In the genomic region with DNA sequence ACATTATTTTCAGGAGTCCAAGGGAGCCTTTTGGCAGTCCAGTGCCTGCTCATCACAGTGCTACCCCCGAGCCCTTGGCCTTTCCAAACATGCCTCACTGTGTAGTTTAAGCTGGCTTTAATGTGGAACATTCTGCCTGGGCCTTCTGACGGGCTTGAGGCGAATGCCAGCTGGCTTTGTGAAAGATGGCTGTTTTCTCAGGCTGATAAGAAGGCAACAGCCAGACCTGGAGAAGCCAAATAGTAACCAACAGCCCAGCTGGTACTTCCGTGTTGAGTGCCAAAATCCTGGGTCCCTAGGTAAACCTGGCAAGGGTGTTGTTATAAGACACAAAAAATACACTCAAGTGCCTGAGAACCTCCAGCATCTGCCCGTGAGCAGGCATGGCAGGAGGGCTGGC, we compare ENCODE assay signal across 10 mouse cellular contexts. TPM values are rescaled to one million over a fixed set of nuclear protein-coding genes. Genes with fewer than 3 reads are reported as not detected.
A peak's percentile ranks its signal among the peaks of the same experiment; 100 is the strongest.
DNase-seq lines count a peak whose midpoint lies in the region; ATAC-seq and TF ChIP-seq lines count a peak whose summit lies in the region.
"Had no signal": no experiment of that assay in that cellular context is flagged by ENCODE, and none has a peak within 500 bp of the region (broad histone marks: within the 10 kb centered on the region; RNA-seq: fewer than 3 reads in every experiment).

No protein-coding gene starts in this region.

- no peak overlapping the region for H3K27ac ChIP-seq in heart, embryonic 12.5 days (ENCODE audit: poor library complexity, severe bottlenecking)
- 0 out of 2 replicates have a peak overlapping the region, but pooled peaks have one; percentile 20 for H3K27ac ChIP-seq in midbrain, embryonic 14.5 days (replicated peaks; ENCODE audit: low read depth, low read length)
- H3K27ac ChIP-seq in midbrain, embryonic 10.5 days (replicated peaks) = no peak overlapping the region
- peak overlapping the region; percentile 55 for H3K27ac ChIP-seq in forebrain, embryonic 14.5 days (ENCODE audit: low read depth, low read length)
- H3K27ac ChIP-seq in stomach, postnatal 0 days (replicated peaks) = 0 out of 2 replicates have a peak overlapping the region, but pooled peaks have one; percentile 24
- no peak overlapping the region for H3K27ac ChIP-seq in lung, postnatal 0 days (ENCODE audit: low read length)
- H3K27ac ChIP-seq: heart, embryonic 10.5 days had no signal

- WGBS in heart, embryonic 12.5 days = 50% methylated on average over 5 of the region's 5 CpGs
- WGBS in midbrain, embryonic 14.5 days = 81% methylated on average over 5 of the region's 5 CpGs
- WGBS in midbrain, embryonic 10.5 days = 87% methylated on average over 5 of the region's 5 CpGs
- 74% methylated on average over 5 of the region's 5 CpGs for WGBS in forebrain, embryonic 14.5 days
- 40% methylated on average over 5 of the region's 5 CpGs for WGBS in stomach, postnatal 0 days
- WGBS in lung, postnatal 0 days = 43% methylated on average over 5 of the region's 5 CpGs

- H3K36me3 ChIP-seq in heart, embryonic 12.5 days = peaks cover 44% of the 10 kb centered on the region
- H3K36me3 ChIP-seq in midbrain, embryonic 14.5 days (ENCODE audit: control insufficient read depth, insufficient read depth, low read length) = peaks cover 29% of the 10 kb centered on the region
- peaks cover 75% of the 10 kb centered on the region for H3K36me3 ChIP-seq in midbrain, embryonic 10.5 days
- peaks cover 23% of the 10 kb centered on the region for H3K36me3 ChIP-seq in forebrain, embryonic 14.5 days (ENCODE audit: control insufficient read depth, insufficient read depth, low read length)
- H3K36me3 ChIP-seq in stomach, postnatal 0 days (ENCODE audit: control insufficient read depth, insufficient read depth, low read length) = peaks cover 3% of the 10 kb centered on the region; the same call in 1 of the 2 replicates
- H3K36me3 ChIP-seq in lung, postnatal 0 days (ENCODE audit: insufficient read depth, low read length) = peaks cover 14% of the 10 kb centered on the region; the same call in 1 of the 2 replicates

- H3K4me3 ChIP-seq in heart, embryonic 12.5 days = no peak overlapping the region
- no peak overlapping the region for H3K4me3 ChIP-seq in midbrain, embryonic 14.5 days (replicated peaks; ENCODE audit: low read depth, low read length)
- no peak overlapping the region for H3K4me3 ChIP-seq in midbrain, embryonic 10.5 days
- no peak overlapping the region for H3K4me3 ChIP-seq in forebrain, embryonic 14.5 days (ENCODE audit: low read depth, low read length)
- no peak overlapping the region for H3K4me3 ChIP-seq in stomach, postnatal 0 days (ENCODE audit: low read depth, low read length)
- H3K4me3 ChIP-seq in lung, postnatal 0 days (ENCODE audit: low read depth, low read length) = no peak overlapping the region
- H3K4me3 ChIP-seq: heart, embryonic 10.5 days had no signal

- no peak for ATAC-seq in heart, embryonic 12.5 days (ENCODE audit: insufficient number of reproducible peaks, low FRiP score)
- ATAC-seq in midbrain, embryonic 14.5 days (ENCODE audit: low FRiP score, low TSS enrichment) = no peak
- ATAC-seq in forebrain, embryonic 14.5 days = peak; percentile 16; the same call in 1 of the 2 replicates
- no peak for ATAC-seq in stomach, postnatal 0 days (ENCODE audit: low FRiP score, low TSS enrichment)
- no peak for ATAC-seq in lung, postnatal 0 days

- no peaks in the 10 kb centered on the region for H3K27me3 ChIP-seq in heart, embryonic 12.5 days (replicated peaks)
- H3K27me3 ChIP-seq in midbrain, embryonic 14.5 days (ENCODE audit: control insufficient read depth, insufficient read depth, low read length) = no peaks in the 10 kb centered on the region
- no peaks in the 10 kb centered on the region for H3K27me3 ChIP-seq in midbrain, embryonic 10.5 days (ENCODE audit: low read depth, poor library complexity, severe bottlenecking)
- no peaks in the 10 kb centered on the region for H3K27me3 ChIP-seq in forebrain, embryonic 14.5 days (replicated peaks; ENCODE audit: control insufficient read depth, insufficient read depth, low read length)
- no peaks in the 10 kb centered on the region for H3K27me3 ChIP-seq in stomach, postnatal 0 days (ENCODE audit: control insufficient read depth, insufficient read depth, low read length)
- H3K27me3 ChIP-seq in lung, postnatal 0 days (replicated peaks; ENCODE audit: insufficient read depth, low read length) = no peaks in the 10 kb centered on the region

- DNase-seq in heart, adult 18-20 months = peak; percentile 30 to 36
- DNase-seq in midbrain, embryonic 14.5 days = no peak
- DNase-seq in midbrain, embryonic 10.5 days (ENCODE audit: low spot score) = no peak
- DNase-seq in forebrain, embryonic 14.5 days (ENCODE audit: low spot score) = peak; percentile 60
- no peak for DNase-seq in stomach, postnatal 0 days (ENCODE audit: low spot score)
- no peak for DNase-seq in right cerebral cortex, postnatal 36 days (ENCODE audit: low spot score in 2 of 2)
- no peak for DNase-seq in lung, postnatal 0 days (ENCODE audit: low spot score)
- DNase-seq: kidney, adult 18-20 months had no signal

- peaks cover 51% of the 10 kb centered on the region for H3K4me1 ChIP-seq in heart, embryonic 12.5 days (replicated peaks)
- H3K4me1 ChIP-seq in midbrain, embryonic 14.5 days (ENCODE audit: control insufficient read depth, insufficient read depth, low read length) = peaks cover 14% of the 10 kb centered on the region
- peaks cover 25% of the 10 kb centered on the region for H3K4me1 ChIP-seq in midbrain, embryonic 10.5 days
- H3K4me1 ChIP-seq in forebrain, embryonic 14.5 days (ENCODE audit: control insufficient read depth, insufficient read depth, low read length) = peaks cover 18% of the 10 kb centered on the region
- peaks cover 10% of the 10 kb centered on the region; the same call in 1 of the 2 replicates for H3K4me1 ChIP-seq in stomach, postnatal 0 days (replicated peaks; ENCODE audit: control insufficient read depth, insufficient read depth)
- peaks cover 19% of the 10 kb centered on the region for H3K4me1 ChIP-seq in lung, postnatal 0 days (ENCODE audit: insufficient read depth, low read depth, low read length)

- H3K9me3 ChIP-seq in heart, embryonic 12.5 days (replicated peaks) = no peaks in the 10 kb centered on the region
- no peaks in the 10 kb centered on the region for H3K9me3 ChIP-seq in midbrain, embryonic 14.5 days (ENCODE audit: control insufficient read depth, low read length)
- no peaks in the 10 kb centered on the region for H3K9me3 ChIP-seq in midbrain, embryonic 10.5 days (replicated peaks)
- no peaks in the 10 kb centered on the region for H3K9me3 ChIP-seq in forebrain, embryonic 14.5 days (replicated peaks; ENCODE audit: control insufficient read depth, low read length)
- no peaks in the 10 kb centered on the region for H3K9me3 ChIP-seq in stomach, postnatal 0 days (ENCODE audit: control insufficient read depth, low read length)
- no peaks in the 10 kb centered on the region for H3K9me3 ChIP-seq in lung, postnatal 0 days (ENCODE audit: low read length)
- H3K9me3 ChIP-seq: heart, embryonic 10.5 days had no signal

- no peak overlapping the region for H3K9ac ChIP-seq in heart, embryonic 12.5 days
- no peak overlapping the region for H3K9ac ChIP-seq in midbrain, embryonic 14.5 days (replicated peaks; ENCODE audit: low read length)
- no peak overlapping the region for H3K9ac ChIP-seq in forebrain, embryonic 14.5 days (ENCODE audit: low read length)
- H3K9ac ChIP-seq in stomach, postnatal 0 days (ENCODE audit: low read length) = 0 out of 2 replicates have a peak overlapping the region, but pooled peaks have one; percentile 4
- H3K9ac ChIP-seq in lung, postnatal 0 days (replicated peaks; ENCODE audit: low read depth) = no peak overlapping the region

- no peak for TF ChIP-seq CTCF in stomach, postnatal 0 days (IDR thresholded peaks at IDR 0.05; ENCODE audit: low read depth)
- no peak for TF ChIP-seq CTCF in lung, postnatal 0 days (IDR thresholded peaks at IDR 0.05)

- TF ChIP-seq EP300 in stomach, postnatal 0 days (optimal IDR thresholded peaks at IDR 0.05) = no peak
- no peak for TF ChIP-seq EP300 in lung, postnatal 0 days (IDR thresholded peaks at IDR 0.05)

- no peak overlapping the region for H3K4me2 ChIP-seq in heart, embryonic 12.5 days
- H3K4me2 ChIP-seq in midbrain, embryonic 14.5 days (ENCODE audit: low read length) = no peak overlapping the region
- H3K4me2 ChIP-seq in forebrain, embryonic 14.5 days (ENCODE audit: low read length) = no peak overlapping the region
- no peak overlapping the region for H3K4me2 ChIP-seq in stomach, postnatal 0 days (replicated peaks; ENCODE audit: low read depth)
- no peak overlapping the region for H3K4me2 ChIP-seq in lung, postnatal 0 days (replicated peaks; ENCODE audit: low read depth, low read length)

RNA-seq across cellular contexts. Expression of gene Ap3d1, which starts 5.3 kb away (rescaled TPM):
- total RNA-seq in heart, adult 18-20 months (2021) = 10 to 100 TPM; 42.3 to 45.0 TPM
- 56.5 and 58.9 TPM in 2 replicates for polyA plus RNA-seq in heart, embryonic 12.5 days (2016; fragmentation: Nextera tagmentation; extraction: Ambion mirVana)
- polyA plus RNA-seq in midbrain, embryonic 14.5 days (2014; fragmentation: Nextera tagmentation; extraction: Ambion mirVana) = 106 and 116 TPM in 2 replicates
- polyA plus RNA-seq in midbrain, embryonic 10.5 days (2016; fragmentation: Nextera tagmentation; extraction: Ambion mirVana) = 57.1 and 62.5 TPM in 2 replicates
- polyA plus RNA-seq in forebrain, embryonic 14.5 days (2014; fragmentation: Nextera tagmentation; extraction: Ambion mirVana) = 81.0 and 99.5 TPM in 2 replicates
- polyA plus RNA-seq in stomach, postnatal 0 days (2015; fragmentation: Nextera tagmentation; extraction: Ambion mirVana) = 38.7 and 42.7 TPM in 2 replicates
- 49.3 and 58.2 TPM in 2 replicates for polyA plus RNA-seq in lung, postnatal 0 days (2015; fragmentation: Nextera tagmentation; extraction: Ambion mirVana)

RNA-seq across cellular contexts. Expression of gene Dot1l, which starts 18.3 kb away (rescaled TPM):
- 10 to 100 TPM; 11.7 to 14.3 TPM for total RNA-seq in heart, adult 18-20 months (2021)
- 25.7 and 30.9 TPM in 2 replicates for polyA plus RNA-seq in heart, embryonic 12.5 days (2016; fragmentation: Nextera tagmentation; extraction: Ambion mirVana)
- 23.4 and 27.9 TPM in 2 replicates for polyA plus RNA-seq in midbrain, embryonic 14.5 days (2014; fragmentation: Nextera tagmentation; extraction: Ambion mirVana)
- 19.1 and 19.8 TPM in 2 replicates for polyA plus RNA-seq in midbrain, embryonic 10.5 days (2016; fragmentation: Nextera tagmentation; extraction: Ambion mirVana)
- polyA plus RNA-seq in forebrain, embryonic 14.5 days (2014; fragmentation: Nextera tagmentation; extraction: Ambion mirVana) = 13.6 and 19.3 TPM in 2 replicates
- 5.4 and 6.2 TPM in 2 replicates for polyA plus RNA-seq in stomach, postnatal 0 days (2015; fragmentation: Nextera tagmentation; extraction: Ambion mirVana)
- polyA plus RNA-seq in lung, postnatal 0 days (2015; fragmentation: Nextera tagmentation; extraction: Ambion mirVana) = 7.4 and 9.6 TPM in 2 replicates

RNA-seq across cellular contexts. Expression of gene Izumo4, which starts 34.7 kb away (rescaled TPM):
- 1 to 10 TPM; 2.5 to 2.6 TPM for total RNA-seq in heart, adult 18-20 months (2021)
- polyA plus RNA-seq in heart, embryonic 12.5 days (2016; fragmentation: Nextera tagmentation; extraction: Ambion mirVana) = 13.2 and 18.4 TPM in 2 replicates
- 22.4 and 25.1 TPM in 2 replicates for polyA plus RNA-seq in midbrain, embryonic 14.5 days (2014; fragmentation: Nextera tagmentation; extraction: Ambion mirVana)
- polyA plus RNA-seq in midbrain, embryonic 10.5 days (2016; fragmentation: Nextera tagmentation; extraction: Ambion mirVana) = 8.9 and 15.7 TPM in 2 replicates
- polyA plus RNA-seq in forebrain, embryonic 14.5 days (2014; fragmentation: Nextera tagmentation; extraction: Ambion mirVana) = 16.0 and 21.5 TPM in 2 replicates
- polyA plus RNA-seq in stomach, postnatal 0 days (2015; fragmentation: Nextera tagmentation; extraction: Ambion mirVana) = 14.8 and 18.0 TPM in 2 replicates
- polyA plus RNA-seq in lung, postnatal 0 days (2015; fragmentation: Nextera tagmentation; extraction: Ambion mirVana) = 28.7 and 28.8 TPM in 2 replicates

RNA-seq across cellular contexts. Expression of gene Mob3a, which starts 35.0 kb away (rescaled TPM):
- 1 to 10 TPM; 7.5 to 8.0 TPM for total RNA-seq in heart, adult 18-20 months (2021)
- 34.8 and 38.1 TPM in 2 replicates for polyA plus RNA-seq in heart, embryonic 12.5 days (2016; fragmentation: Nextera tagmentation; extraction: Ambion mirVana)
- 45.2 and 47.3 TPM in 2 replicates for polyA plus RNA-seq in midbrain, embryonic 14.5 days (2014; fragmentation: Nextera tagmentation; extraction: Ambion mirVana)
- polyA plus RNA-seq in midbrain, embryonic 10.5 days (2016; fragmentation: Nextera tagmentation; extraction: Ambion mirVana) = 69.9 and 73.9 TPM in 2 replicates
- polyA plus RNA-seq in forebrain, embryonic 14.5 days (2014; fragmentation: Nextera tagmentation; extraction: Ambion mirVana) = 35.7 and 37.2 TPM in 2 replicates
- polyA plus RNA-seq in stomach, postnatal 0 days (2015; fragmentation: Nextera tagmentation; extraction: Ambion mirVana) = 22.9 and 23.9 TPM in 2 replicates
- 32.6 and 37.0 TPM in 2 replicates for polyA plus RNA-seq in lung, postnatal 0 days (2015; fragmentation: Nextera tagmentation; extraction: Ambion mirVana)

RNA-seq across cellular contexts. Expression of gene Mknk2, which starts 58.8 kb away (rescaled TPM):
- total RNA-seq in heart, adult 18-20 months (2021) = 100 to 1,000 TPM; 185 to 204 TPM
- polyA plus RNA-seq in heart, embryonic 12.5 days (2016; fragmentation: Nextera tagmentation; extraction: Ambion mirVana) = 99.6 and 102 TPM in 2 replicates
- polyA plus RNA-seq in midbrain, embryonic 14.5 days (2014; fragmentation: Nextera tagmentation; extraction: Ambion mirVana) = 46.7 and 54.2 TPM in 2 replicates
- polyA plus RNA-seq in midbrain, embryonic 10.5 days (2016; fragmentation: Nextera tagmentation; extraction: Ambion mirVana) = 82.7 and 84.7 TPM in 2 replicates
- polyA plus RNA-seq in forebrain, embryonic 14.5 days (2014; fragmentation: Nextera tagmentation; extraction: Ambion mirVana) = 43.1 and 49.1 TPM in 2 replicates
- 55.2 and 61.7 TPM in 2 replicates for polyA plus RNA-seq in stomach, postnatal 0 days (2015; fragmentation: Nextera tagmentation; extraction: Ambion mirVana)
- polyA plus RNA-seq in lung, postnatal 0 days (2015; fragmentation: Nextera tagmentation; extraction: Ambion mirVana) = 92.2 and 103 TPM in 2 replicates

Comparison
In these comparisons a context has a peak if more than half of its experiments do, and no peak if none do; other contexts are left out.
1. H3K27ac ChIP-seq: peak in midbrain, embryonic 14.5 days (single experiment), forebrain, embryonic 14.5 days (single experiment) and stomach, postnatal 0 days (single experiment); none in heart, embryonic 12.5 days (single experiment), midbrain, embryonic 10.5 days (single experiment) and lung, postnatal 0 days (single experiment).
2. DNase-seq: peak in heart, adult 18-20 months (2 of 2) and forebrain, embryonic 14.5 days (single experiment); none in midbrain, embryonic 14.5 days (single experiment), midbrain, embryonic 10.5 days (single experiment), stomach, postnatal 0 days (single experiment), right cerebral cortex, postnatal 36 days (0 of 2) and lung, postnatal 0 days (single experiment).